Mouse (Mus musculus) A20 (cell line): ENCODE results near the gene Celsr1.
A peak's percentile ranks its signal among the peaks of the same experiment; 100 is the strongest.

Experiments
- DNase-seq: peaks from one replicate; pipeline ENCODE4 v3.0.0-alpha.2; 2011; ENCODE audit warnings: low read depth, low spot score

Gene Celsr1

DNA sequence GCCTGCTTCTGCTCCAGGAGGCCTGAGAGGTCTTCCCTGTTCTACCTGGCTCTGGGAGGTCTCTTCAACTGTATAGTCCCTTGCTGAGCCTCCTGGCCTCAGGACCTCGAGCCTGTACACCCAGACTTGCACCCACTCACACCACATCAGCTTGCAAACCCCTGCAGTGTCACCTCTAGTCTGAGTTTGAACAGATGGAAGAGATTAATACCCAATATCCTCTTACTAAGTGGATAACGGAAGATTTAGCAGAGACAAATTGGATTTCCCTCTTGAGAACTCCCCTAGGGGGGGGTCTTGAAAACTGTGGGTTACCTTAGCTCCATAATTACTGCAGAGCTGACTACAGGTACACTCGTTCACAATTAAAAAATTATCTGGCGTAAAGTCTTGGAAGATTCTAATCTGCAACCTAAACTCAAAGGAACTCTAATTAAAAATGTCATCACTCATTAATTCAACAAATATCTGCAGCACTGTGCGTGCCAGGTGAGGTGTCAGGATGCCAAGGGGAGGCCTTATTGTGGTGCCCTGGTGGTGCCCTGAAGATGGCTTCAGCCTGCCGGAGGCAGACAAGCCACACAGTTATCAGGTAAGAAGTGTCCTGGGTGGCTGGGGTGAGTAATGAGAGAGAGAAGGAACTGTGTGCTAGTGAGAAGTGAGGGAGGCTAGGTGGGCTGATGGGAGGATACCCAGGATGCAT is 38.5 kb downstream of the Celsr1 start:
- DNase-seq = no peak

DNA sequence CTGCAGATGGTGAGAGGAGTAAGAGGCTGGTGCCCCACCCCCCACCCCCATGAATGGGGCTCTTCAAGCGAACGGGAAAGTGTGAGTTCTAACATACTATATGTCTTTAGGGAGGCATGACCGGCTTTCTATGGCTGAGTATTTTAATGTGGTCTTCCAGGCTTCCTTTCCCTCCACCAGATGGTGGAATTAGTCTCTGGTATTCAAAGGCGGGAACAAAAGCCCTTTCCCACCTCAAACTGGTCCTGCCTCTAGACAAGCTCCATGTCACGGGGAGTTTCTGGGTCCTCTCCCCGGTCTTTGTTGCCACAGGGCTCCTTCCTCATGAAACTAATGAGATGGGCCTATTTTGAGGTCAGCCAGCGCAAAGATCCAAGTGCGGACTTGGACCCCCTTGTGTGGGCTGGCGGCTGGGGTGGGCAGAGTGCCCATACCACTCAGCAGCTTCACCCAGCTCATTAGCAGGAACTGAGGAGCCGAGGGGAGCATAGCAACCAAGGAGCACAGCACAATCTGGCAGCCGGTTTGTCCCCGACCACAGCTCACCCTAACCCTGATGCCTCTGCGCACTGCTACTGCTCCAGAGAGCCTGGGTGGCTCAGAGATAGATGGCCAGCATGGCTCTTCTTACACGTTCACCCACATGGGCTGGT is 39.5 kb downstream of the Celsr1 start:
- no peak for DNase-seq

DNA sequence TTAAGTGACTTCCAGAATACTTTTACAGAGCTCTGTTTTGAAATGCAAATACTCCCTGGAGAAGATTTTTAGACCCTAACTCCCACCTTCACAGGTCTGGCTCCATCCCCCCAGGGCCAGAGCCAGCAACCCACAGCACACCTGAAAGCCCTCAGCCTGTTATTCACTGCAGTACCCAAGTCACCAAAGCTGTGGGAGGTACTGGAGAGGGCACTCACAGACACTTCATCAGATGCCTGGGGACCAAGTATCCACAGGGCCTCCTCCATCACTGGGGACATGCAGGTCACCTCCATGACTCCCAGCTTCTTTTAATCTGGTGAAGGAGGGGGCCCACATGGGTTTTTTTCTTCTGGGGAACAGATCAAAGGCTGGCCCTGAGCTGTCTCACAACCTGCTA is 40.2 kb downstream of the Celsr1 start:
- DNase-seq = no peak

DNA sequence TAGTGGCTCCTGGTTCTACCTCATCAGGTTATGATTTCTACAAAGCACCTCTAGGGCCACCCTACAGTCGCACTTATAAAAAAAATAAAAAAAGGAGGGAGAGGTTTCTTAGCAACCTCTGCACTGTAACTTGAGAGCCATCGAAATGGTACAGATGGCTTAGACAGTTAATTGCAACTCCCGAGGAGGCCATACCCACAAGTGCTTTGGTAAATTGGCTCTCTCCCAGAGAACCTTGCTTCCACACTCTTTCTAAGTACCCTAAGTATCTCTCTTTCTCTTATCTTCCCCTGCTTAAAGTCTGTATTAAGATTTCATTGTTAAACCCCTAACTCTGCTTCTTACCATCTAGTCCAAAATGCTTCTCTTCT is 41.5 kb downstream of the Celsr1 start:
- DNase-seq = no peak

DNA sequence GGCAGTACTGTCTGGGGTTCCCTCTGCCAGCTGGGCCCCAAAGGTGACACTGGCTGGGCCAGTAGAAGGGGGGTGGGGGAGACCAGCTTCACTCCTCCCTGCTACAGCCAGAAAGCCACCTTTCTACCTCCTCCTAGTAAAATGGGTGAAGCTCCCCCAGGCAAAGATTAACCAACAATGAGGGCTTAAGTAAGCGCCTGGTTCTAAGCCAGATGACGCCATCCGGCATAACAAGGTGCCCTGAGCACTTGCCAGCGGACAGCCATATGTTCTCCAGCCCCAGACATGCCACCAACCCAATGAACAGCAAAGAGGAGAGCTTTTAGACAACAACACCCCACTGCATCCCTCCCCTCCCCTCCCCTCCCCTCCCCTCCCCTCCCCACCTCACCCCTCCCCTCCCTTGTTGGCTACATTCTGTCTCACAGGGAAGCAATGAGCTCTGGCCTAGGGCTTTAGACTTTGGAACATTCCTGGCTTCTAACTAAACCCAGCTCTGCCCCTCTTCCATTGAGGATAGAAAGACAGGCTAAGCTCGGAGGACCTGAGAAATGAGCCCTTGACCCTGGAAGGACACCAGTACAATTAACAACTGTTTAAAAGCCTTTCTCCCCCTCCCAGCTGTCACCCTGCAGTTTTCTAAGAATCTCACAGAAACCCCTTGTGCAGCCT is 42.0 kb downstream of the Celsr1 start:
- no peak for DNase-seq

DNA sequence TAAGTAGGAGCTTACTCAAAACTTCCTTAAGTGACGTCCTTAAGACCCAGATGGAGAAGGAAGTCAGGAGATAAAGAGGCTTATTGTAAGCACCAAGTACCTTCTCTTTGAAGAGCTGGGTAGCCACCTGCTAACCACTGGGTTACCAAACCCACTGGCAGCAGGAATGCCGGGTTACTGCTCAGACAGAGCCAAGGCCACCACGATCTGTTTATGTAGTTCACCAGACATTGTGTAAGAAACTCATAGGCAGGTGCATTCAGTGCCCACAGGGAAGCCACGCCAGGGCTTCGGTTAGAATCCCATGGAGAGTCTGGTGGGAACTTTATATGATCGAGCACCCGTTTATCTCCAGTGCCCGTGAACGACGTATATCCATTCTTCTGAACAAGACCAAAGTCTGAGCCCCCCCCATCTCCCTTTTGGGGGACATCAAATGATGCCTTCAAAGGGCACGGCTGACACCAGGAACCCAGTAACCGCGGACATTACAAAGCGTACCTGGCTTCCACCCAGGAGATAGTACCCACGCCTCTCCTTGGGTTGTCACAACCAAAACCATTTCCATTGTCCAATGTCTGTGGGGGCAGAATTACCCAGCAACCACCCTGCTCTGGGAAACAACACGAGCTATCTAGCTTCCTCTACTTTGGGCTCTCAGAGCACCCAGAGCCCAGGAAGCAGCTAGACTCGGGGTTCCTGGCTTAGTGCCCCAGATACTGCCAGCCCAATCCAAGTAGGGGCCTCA is 42.7 kb downstream of the Celsr1 start:
- DNase-seq = no peak

DNA sequence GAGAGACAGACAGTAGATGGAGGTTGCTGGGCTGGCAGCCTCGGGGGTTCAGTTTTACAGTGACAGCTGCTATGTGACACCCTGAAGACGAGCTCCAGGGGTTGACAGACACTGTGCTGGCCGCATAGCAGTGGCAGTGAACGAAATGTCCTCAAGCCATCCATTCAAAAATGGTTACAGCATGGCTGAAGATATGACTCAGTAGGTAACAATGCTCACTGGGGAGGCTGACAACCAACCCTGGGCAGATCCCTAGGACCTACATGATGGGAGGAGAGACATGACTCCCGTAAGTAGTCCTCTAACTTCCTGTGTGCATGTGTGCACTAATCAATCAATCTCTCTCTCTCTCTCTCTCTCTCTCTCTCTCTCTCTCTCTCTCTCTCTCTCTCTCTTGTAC is 45.7 kb downstream of the Celsr1 start:
- no peak for DNase-seq

DNA sequence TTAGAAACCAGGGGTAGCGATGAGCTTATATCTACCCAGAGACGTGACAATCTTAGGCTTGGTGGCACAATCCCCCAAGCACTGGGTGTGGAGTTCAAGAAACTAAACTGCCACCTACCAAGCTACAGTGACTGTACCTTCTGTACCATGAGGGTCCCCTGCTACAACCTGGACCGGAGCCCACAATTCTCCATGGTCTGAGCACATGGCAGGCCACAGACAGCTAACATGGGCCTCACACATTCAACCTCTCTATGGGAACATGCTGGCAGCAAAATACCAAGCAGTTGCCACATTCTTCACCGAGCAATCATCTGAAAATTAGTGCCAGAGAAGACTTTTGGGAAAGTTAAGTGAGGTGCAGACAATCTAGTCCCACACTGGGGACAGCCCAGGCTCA is 47.4 kb downstream of the Celsr1 start:
- no peak for DNase-seq

DNA sequence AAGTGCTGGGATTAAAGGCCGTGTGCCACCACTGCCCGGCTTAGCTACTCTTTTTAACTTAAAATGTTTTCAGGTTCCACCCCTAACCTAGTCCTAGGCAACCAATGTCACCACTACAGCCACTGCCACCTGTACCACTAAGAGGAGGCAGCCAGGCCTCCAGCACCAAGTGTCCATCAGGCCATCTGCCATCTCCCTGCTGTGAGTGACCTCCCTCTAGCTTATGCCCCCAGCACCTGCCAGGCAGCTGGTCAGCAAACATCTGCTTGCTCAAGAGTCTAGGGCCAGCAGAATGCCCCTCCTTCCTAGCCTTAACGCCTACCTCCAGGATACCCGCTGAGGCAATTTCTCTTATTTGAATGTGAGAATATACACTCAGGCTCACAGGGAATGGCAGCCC is 48.0 kb downstream of the Celsr1 start:
- no peak for DNase-seq

DNA sequence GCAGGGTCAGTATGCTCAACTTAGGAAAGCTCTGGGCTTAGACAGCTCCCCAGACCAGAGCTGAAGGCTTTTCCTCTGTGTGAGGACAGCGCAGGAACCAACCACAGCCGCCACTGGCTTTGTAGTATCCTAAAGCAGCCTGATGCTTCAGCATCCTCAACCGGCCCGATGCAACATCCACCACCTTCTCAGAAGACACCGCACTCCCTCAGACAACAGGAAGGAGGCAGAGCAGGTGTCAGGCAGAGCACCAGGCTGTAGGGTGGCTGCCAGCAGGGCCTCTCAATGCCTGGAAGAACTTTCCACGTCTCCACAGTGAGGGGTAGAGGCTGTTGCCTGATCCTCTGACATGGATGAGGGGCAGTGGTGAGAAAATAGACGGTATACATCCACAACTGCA is 50.4 kb downstream of the Celsr1 start:
- DNase-seq = no peak

DNA sequence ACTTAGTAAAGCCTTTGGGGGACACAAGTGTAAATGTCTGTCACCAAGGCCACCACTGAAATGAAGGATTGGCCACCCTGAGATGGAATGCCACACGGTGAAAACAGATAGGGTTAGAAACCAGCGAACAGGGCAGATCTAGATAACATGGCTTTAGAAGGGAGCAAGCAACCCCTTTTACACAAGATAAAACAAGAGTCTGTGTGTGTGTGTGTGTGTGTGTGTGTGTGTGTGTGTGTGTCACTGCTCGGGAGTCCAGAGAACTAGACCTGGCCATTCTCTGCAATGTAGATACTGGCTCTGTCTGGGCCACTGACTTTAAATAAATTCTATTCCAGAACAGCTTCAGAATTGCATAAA is 51.2 kb downstream of the Celsr1 start:
- no peak for DNase-seq

DNA sequence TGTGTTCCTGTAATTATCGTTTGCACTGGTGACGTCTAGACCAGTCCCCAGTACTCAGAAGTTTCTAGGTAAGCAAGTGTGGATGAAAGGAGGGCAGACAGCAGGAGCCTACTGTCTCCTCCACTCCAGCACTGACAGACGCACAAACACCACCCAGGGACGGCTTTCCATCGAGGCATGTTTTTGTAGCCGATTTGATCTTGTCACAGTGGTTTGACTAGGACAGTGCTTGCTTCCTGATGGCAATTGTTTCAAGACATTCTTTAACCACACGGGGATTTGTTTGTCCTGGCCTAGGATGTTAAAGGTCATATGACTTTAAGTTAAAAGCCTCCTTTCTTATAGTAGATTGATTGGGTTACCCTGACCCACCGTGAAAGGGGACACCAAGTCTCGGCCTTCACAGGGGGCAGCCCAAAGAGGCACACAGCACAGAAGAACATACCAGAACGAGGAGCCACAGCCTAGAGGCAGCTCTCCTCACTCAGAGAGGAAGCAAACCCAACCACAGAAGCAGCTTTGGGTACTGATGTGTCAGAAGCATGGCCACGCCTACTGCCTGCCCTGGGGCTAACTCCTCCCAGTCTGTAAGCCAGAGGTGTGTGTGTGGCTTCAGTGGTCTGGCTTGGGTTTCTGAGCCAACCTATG is 51.7 kb downstream of the Celsr1 start:
- DNase-seq = peak; percentile 74

DNA sequence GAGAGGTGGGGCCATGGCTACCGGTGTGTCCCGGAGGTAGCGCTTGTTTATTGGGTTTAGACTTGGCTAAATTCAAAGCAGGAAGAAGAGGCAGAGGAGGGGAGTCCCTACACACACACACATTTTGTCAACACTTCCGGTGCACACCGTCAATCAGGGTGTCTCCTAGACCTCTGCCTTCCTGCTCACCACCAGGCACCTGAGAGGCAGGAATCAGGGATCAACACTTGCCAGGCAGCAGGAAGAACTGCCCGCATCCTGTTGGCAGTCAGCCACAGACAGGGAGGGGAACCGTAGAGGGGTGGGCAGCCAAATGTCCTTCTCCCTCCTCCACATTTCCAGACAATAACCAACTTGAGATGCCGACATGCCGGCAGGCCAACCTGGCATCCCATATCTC is 56.5 kb downstream of the Celsr1 start:
- DNase-seq = no peak

DNA sequence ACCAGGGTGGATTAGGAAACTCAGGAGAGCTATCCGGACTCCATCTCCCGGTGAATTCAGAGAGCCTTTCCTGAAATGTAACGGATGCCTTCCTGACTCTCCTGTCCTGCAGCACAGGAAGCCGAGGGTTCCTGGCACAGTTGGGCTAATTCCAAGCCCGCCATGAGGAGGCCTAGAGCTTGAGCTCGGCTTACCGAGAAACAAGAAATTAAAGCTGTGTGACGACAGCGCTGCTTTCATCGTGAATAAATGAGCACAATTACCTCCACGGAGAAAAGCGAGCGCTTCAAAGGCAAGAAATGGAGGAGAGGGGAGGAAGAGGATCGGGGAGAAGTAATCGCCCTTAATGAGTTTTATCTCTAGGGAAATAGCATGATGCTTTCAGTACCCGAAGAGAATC is 57.8 kb downstream of the Celsr1 start:
- no peak for DNase-seq

DNA sequence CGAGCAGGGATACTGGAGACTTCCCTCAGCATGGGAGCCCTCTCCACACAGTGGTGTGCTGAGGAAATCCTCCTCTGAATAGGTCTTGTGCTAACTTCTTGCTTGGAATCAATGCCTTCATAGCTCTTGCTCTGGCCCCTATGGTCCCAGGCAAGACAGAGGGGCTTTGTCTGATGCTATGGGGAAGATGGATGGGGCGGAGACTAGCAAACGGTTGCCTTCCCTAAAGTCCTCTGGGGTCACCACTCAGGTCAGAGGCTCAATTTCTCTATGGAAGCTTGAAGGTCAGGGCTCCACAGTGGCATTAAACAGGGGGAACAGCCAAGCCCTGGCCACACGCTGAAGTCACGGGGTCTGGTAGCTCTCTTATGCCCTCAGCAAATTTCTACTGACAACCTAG is 62.0 kb downstream of the Celsr1 start:
- DNase-seq = no peak

DNA sequence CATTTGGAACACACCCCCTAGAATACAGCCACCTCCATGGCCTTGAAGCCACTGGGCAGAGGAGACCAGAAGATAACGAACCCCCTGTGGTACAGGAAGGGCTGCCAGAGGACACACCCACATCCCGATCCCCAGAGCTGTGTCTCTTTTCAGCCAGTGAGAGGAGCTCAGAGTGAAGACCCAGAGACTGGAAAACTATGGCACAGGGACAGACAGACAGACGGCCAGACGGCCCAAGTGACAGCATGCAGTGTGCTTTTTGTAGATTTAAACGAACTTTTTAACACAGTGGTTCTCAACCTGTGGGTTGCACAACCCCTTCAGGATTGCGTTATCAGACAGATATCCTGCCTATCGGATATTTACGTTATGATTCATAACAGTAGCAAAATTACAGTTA is 63.1 kb downstream of the Celsr1 start:
- DNase-seq = no peak

DNA sequence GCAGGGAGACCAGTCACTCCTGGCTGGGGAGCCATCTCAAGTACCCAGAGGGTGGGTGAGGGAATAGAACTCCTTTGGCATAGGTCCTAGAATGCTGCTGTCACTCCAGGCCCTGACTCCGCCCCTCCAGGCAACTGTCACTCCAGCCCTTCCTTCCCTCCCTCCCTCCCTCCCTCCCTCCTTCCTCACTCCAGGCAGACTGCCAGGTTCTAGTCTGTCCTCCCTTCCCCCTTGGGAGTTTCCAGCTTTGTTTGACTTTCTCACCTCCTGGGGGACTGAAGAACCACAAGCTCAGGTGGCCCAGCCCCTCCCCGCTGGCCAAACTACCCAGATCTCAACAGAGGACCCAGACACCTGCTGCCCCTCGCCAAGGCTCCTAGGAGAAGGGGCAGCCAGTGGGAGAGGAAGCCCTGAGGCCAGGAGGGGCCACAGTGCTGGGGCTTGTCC is 63.8 kb downstream of the Celsr1 start:
- DNase-seq = no peak

DNA sequence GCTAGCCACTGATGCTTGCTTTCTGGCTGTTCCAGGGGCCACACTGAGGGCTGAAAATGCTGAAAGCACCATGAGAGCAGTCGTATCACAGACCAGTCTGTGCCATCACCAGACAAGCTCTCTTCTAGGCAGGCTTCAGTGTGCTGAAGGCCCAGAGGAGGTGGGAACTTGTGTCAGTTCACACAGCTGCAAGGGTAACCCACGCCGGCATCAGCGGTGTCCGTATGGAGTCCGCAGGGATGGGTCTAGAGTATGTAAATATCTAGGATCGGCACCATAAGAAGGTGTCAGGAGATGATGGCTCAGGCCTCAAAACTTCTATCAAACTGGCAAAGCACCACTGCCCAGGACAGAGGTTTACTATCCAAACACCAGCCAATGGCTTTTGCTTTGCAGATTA is 64.3 kb downstream of the Celsr1 start:
- no peak for DNase-seq

DNA sequence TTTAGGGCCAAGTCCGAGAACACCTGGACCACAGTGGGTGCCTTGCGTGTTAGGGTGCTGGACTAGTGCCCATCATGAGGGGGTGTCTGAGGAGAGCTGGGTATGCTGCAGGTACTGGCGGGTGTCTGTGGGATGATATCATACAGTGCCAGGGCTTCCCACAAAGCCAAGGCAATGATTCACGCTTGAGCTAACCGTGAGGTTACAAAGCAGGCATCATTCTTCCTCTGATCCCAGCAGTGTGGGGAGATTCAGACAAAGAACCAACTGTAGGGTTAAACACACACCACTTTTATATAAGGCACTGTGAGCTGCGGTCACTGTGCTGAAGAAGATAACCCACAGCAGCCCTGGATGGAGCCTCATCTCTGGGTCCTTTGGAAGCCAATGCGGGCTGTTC is 67.5 kb downstream of the Celsr1 start:
- DNase-seq = no peak

DNA sequence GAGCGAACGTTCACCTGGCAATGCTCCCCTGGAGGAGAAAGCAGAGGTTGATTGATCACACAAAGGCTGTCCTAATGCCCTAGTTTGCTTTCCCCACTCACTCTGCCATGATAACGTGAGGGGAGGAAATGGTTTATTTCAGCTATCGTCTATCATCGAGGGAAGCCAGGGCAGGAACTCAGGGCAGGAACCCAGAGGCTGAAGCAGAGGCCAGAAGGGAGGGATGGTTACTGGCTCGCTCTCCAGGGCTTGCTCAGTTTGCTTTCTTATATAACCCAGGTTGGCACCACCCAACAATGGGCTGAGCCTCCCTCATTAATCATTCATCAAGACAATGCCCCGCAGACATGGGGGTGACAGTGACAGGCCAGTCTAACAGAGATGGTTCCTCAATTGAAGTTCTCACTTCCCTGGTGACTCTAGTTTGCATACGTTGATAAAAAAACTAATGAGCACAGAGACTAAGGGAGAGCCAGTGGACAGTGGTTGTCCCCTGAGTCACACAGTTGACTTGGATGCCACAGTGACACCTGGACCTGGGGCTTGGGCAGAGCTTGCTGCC is 70.2 kb downstream of the Celsr1 start:
- DNase-seq = peak; percentile 87

DNA sequence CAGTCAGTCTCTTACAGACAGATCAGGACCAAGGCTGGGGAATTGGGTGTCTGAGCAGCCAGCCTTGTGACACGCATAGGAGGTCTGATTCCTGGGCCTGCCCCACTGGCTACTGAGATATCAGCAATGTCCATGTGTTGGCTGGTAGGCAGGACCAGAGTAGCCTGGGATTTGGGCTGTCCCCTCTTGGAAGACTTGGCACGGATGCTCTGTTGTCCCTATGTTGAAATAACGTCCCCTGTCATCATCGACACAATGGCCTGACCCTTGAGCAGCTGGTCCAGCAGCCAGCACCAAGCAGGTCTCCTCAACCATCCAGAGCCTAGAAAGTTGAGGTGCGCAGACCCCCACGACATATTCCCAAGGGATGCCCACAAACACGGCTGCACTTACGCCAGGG is 70.9 kb downstream of the Celsr1 start:
- DNase-seq = no peak

DNA sequence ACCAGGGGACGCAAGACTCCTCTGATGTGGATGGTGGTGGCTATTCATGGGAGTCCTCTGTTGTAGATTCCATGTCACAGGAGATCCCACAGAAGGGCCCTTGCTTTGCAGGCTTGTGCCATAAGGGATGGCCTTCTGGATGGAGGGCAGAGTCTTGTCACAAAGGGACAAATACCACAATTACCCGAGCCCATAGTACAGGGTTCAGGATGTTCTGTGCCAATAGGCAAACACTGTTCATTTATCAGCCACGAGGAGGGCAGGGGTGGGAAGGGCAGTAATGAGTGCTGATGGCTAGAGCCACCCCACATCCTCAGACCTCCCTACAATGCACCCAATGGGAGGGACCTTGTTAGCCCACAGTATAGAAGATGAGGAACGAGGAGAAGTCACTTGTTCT is 71.9 kb downstream of the Celsr1 start:
- no peak for DNase-seq
